Mouse (Mus musculus) right cerebral cortex, adult 2 months (tissue): Measurements from ENCODE around the gene Vars.
"Not testable (repeated sequence)": the region's sequence is repeated elsewhere in the genome, so short reads cannot be mapped to it uniquely, and the experiment has no call there.

Source experiments
- DNase-seq, 2 experiments: peaks; one replicate each; pipeline ENCODE4 v3.0.0; 2021 to 2022; ENCODE audit warnings: low spot score in 2 of 2

Gene Vars

DNA sequence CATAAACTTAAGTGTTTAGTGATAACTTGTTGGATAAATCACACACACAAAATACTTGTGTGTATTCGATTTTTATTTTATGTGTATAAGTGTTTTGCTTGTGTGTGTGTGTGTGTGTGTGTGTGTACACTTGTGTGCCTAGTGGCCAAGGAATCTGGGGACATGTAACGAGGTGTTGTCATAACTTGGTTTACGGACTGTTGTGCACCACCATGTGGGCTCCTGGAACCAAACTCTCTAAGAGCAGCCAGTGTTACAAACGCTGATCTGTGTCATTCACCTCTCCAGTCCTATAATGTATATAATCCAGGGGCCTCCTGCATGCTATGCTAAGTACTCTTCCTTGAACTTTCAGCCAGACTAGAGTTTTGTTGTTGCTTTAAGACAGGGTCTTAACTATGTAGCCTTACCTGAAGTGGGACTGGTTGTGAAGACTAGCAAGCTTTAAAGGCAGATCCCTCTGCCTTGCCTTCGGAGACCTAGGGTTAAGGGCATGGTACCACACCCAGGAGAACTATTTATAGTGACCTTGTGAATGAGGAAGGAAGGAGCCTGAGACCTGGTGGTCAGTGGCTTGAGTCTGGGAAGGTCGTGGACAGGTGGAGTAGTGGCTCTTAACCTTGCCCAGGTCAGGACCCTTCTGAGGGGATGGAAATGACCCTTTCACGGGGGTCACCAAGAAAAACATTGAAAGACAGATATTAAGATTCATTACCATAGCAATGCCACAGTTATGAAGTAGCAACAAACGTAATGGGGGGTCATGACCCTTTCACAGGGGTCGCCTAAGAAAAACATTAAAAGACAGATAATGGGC is 2.4 kb downstream of the Vars start:
- no peak for DNase-seq

DNA sequence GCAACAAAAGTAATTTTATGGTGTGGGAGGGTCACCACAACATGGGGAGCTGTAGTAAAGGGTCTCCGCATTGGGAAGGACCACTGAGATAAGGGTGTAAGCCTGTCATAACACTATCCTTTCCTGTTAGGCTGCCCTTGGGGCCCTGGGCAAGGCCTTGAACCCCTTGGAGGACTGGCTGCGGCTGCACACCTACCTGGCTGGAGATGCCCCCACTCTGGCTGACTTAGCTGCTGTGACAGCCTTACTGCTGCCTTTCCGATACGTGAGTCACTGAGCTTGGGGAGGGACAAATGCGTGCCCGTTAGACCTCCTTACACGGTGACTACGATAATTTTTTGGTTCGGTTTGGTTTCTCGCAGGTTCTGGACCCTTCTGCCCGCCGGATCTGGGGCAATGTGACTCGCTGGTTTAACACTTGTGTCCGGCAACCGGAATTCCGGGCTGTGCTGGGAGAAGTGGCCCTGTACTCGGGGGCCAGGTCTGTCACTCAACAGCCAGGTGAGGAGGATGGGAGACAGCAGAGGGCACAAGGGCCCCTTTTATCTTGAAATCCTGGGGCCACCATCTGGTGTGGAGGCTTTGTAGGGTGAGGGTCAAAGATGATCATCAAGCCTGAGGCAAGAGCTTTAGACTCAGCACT is 3.4 kb downstream of the Vars start:
- DNase-seq, result no peak

DNA sequence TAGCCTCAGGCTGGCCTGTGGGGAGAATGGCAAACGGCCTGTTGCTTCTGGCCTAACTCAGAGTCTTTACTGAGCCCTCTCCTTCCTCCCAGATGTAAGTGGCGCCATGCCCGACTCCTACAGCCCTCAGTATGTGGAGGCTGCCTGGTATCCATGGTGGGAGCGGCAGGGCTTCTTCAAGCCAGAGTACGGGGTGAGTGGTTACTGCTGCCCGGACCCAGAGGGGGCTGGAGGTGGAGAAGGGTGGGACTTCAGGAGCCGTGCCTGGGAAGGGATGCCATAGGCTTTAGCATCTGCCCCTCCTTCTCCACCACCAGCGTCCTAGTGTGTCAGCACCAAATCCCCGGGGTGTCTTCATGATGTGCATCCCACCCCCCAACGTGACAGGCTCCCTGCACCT is 4.4 kb downstream of the Vars start:
- no peak for DNase-seq

- DNase-seq, result not testable (repeated sequence)
Measured at GRCm38 (mm10) chr17:35005902-35006301, 5.1 kb downstream of the Vars start.

DNA sequence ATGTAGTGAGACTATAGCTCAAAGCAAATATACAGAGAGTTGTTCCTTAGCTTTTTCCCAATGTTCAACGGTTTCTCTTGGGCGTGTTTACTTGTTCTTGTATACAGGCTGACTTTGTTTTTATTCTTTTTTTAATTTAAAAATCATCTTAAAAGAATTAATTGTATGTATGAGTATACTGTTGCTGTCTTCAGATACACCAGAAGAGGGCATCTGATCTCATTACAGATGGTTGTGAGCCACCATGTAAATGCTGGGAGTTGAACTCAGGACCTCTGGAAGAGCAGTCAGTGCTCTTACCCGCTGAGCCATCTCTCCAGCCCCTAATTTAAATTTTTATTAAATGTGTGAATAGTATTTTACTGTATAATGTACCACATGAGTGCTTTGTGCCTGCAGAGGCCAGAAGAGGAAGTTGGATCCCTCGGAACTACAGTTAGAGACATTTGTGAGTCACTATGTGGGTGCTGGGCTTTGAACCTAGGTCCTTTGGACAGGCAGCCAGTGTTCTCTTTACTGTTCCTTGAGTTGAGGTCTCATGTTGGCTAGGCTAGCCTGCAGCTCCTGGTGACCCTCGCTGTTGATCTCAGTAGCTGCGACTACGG is 6.7 kb downstream of the Vars start:
- DNase-seq, result no peak

GRCm38 (mm10) chr17:35009586-35009985 is 8.8 kb downstream of the Vars start:
- DNase-seq, result no peak

DNA sequence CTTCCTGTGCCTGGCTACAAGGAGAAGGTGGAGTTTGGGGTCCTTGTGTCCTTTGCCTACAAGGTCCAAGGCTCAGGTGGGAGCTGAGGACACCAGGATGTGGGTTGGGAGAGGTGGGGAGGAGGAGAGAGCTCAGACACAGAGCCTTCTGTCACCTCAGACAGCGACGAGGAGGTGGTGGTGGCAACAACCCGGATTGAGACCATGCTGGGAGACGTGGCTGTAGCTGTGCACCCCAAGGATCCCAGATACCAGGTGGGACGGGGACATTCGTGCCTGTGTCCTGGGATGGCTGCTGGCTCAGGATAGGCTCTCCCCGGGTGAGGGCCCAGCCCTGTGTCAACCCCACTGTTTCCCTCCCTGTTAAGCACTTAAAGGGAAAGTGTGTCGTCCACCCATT is 10.7 kb downstream of the Vars start:
- DNase-seq, result no peak

DNA sequence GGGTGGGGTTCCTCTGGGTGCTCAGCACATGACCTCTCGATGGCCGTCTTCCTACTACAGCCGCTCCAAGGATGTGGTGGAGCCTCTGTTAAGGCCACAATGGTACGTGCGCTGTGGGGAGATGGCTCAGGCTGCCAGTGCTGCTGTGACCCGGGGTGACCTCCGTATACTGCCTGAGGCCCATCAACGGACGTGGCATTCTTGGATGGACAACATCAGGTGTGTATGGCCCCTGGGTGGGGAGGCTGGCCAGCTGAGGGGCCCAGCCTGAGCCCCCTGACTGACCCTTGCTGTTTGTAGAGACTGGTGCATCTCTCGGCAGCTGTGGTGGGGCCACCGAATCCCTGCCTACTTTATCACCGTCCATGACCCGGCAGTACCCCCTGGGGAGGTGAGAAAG is 11.6 kb downstream of the Vars start:
- no peak for DNase-seq

GRCm38 (mm10) chr17:35013221-35013620 is 12.4 kb downstream of the Vars start:
- DNase-seq, result no peak

- no peak for DNase-seq
Measured at GRCm38 (mm10) chr17:35015296-35015695, 14.5 kb downstream of the Vars start.

DNA sequence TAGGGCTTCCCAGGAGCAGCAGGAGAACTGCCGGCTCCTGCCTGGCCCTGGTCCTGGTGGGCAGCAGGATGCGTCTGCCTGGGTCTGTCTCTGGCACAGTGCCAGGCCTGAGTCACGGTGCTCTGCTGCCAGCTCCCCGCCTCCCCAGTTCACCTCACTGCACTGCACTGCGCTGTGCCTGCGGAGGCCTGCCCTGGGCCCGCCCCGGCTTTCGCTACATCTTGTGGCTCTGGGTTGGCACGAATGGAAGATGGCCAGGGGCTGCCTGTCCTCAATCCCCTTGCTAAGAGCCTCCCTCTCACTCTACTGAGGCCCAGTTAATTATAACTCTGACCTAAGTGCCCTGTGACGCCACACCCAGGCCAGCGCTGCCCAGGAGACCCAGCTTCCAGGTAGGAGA is 15.6 kb downstream of the Vars start, which contains the start of gene Vwa7:
TSS of gene Vwa7 (plus strand) at position 204 of the 400 bp plus-strand sequence.
- no peak for DNase-seq

DNA sequence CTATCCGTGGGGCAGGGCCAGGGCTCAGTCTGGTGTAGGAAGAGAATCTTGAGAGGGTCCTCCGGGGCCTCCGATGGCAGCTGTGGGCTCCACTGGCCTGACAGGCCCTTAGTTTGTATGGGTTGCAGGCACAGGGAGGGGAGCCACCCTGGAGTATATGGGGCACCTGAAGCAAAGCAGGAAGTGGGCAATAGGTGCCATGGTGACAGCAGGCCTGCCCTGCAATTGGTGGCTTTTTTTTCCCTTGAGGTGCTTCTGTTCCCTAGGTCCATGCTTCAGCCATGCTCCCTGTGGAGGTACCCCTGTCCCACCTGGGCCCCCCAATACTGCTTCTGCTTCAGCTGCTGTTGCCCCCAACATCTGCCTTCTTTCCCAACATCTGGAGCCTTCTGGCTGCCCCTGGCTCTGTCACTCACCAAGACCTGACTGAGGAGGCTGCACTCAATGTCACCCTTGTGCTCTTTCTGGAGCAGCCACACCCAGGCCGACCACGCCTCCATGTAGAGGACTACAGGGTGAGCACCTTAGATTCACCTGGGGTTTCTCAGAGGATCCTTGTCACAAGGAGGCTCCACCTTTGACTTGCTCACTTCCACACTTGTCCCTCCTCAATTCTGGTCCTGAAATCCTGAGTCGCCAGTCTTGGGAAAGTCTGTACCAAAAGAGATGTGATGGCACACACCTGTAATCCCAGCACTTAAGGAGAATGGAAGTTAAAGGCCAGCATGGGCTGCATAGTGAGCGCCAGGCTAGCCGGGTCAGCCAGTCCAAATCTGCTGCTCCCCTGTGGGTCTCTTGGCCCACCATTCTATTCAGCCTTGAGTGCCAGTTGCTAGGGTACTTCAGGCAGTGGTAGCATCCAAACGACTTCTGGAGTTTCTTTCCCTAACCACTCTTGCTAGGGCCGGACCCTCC is 16.3 kb downstream of the Vars start:
- no peak for DNase-seq

DNA sequence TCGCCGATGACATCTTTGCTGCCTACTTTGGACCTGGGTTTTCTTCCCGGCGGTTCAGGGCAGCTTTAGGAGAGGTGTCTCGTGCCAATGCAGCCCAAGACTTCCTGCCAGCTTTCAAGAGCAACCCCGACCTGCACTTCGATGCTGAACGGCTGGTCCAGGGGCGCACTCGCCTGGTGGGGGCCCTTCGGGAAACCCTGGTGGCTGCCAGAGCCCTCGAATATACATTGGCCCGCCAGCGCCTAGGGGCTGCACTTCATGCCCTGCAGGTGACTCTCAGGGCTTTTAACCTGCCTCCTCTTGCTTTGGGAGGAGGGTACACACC is 16.9 kb downstream of the Vars start:
- DNase-seq, result no peak

GRCm38 (mm10) chr17:35018171-35018570 is 17.4 kb downstream of the Vars start:
- DNase-seq, result no peak

GRCm38 (mm10) chr17:35019894-35020293 is 19.1 kb downstream of the Vars start:
- no peak for DNase-seq

GRCm38 (mm10) chr17:35020551-35020950 is 19.8 kb downstream of the Vars start:
- DNase-seq, result no peak

DNA sequence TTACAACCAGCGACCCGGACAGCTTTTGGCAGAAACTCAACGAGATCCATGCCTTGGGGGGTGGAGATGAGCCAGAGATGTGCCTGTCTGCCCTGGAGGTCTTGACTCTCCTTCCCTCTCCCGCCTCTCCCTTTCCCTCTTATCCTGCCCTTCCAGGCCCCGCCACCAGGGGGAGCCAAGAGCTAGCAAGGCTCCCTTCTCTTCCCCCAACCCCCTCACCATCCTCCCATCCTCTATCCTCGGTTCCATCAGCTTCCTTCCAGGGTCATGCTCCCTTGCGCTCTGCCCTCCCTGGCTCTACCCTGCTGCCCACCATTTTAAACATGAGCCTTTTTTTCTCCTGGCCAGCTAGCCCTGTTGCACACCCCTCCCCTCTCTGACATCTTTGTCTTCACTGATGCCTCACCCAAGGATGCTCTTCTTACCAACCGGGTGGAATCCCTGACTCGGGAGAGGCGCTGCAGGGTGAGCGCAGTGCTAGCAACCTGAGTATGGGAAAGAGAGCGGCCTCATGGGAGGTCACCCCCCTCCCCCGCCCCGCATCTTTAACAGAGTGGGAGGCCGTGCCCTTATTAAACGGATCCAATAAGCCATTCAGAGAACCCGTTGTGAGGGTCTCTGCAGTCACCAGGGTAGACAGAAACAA is 20.5 kb downstream of the Vars start:
- peak; percentile 88 to 91 for DNase-seq

DNA sequence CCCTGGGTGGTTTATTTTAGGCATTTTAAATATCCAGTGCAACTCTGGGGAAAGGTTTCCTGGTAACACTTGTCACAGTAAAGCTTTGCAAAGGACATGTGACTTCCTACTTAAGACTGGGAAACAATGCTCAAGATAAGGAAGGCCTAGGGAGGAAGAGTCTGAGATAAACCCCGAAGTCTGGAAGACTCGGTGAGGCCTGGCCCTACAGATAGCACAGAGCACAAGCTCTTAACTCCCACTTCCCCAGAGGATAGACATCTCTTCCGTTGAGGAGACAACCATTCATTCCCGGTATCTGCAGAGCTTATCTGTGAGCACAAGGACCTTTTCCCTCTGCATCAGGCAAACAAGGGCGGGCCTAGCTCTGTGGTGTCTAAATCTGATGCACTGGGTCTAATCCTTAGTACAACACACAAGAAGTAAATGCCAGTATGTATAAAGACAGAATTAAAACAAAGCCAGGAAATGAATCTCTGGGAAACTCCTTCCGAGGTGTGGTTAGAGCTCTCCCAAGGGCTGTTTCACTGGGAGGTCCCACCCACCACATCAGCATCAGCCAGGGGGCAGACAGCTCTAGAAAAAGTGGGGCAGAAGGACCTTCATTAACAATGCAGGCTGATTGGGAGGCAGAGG is 21.2 kb downstream of the Vars start:
- DNase-seq, result no peak

DNA sequence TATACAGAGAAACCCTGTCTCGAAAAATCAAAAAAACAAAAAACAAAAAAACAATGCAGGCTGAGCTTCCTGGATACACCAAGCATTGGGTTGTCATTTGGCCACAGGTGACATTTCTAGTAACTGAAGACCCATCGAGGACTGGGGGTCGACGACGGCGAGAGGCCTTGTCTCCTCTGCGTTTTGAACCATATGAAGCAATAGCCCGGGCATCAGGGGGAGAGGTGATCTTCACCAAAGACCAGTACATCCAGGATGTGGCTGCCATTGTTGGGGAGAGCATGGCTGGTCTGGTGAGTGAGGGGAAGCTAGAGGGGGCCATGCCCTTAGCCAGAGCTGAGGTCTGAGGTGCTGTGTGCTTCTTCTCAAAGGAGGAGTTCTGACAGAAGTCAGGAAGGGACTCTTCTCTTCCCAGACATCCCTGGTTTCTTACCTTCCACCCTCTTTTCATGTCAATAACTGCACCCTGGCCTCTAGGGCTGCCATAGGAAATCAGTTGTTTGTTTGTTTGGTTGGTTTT is 21.8 kb downstream of the Vars start:
- DNase-seq, result no peak

GRCm38 (mm10) chr17:35023221-35023620 is 22.4 kb downstream of the Vars start:
- DNase-seq, result no peak

GRCm38 (mm10) chr17:35023756-35024155 is 23.0 kb downstream of the Vars start:
- DNase-seq, result no peak
